Mouse (Mus musculus) gastrocnemius, adult 18-20 months (tissue): ENCODE results near the gene Arid4b. TPM values are rescaled to one million over a fixed set of nuclear protein-coding genes. Genes with fewer than 3 reads are reported as not detected.
A peak's percentile ranks its signal among the peaks of the same experiment; 100 is the strongest.
"Not testable (repeated sequence)": the region's sequence is repeated elsewhere in the genome, so short reads cannot be mapped to it uniquely, and the experiment has no call there.

ENCODE experiments used
- DNase-seq: peaks from one replicate; pipeline ENCODE4 v3.0.0; 2021; ENCODE audit warnings: low spot score
- long read RNA-seq, 2 experiments: library from polyadenylated mRNA; stranded (forward); transcript quantifications; one replicate each; pipeline ENCODE4 v2.0.0; 2021
- total RNA-seq, 2 experiments: library from RNA; stranded (reverse); gene quantifications; 2 replicates each; pipeline ENCODE4 v1.2.3; 2021

Arid4b gene
- 10 to 100 TPM; 10.2 to 12.0 TPM for total RNA-seq
- long read RNA-seq, experiment 1, full-length matches to known transcripts, result 6 of 11 reads
- long read RNA-seq, experiment 1, partial matches to known transcripts, result 2 of 11 reads
- long read RNA-seq, experiment 1, other reads (novel, unspliced or antisense), result 3 of 11 reads
- long read RNA-seq, experiment 2, full-length matches to known transcripts, result 3 of 8 reads
- long read RNA-seq, experiment 2, partial matches to known transcripts, result 3 of 8 reads
- long read RNA-seq, experiment 2, other reads (novel, unspliced or antisense), result 2 of 8 reads

DNA sequence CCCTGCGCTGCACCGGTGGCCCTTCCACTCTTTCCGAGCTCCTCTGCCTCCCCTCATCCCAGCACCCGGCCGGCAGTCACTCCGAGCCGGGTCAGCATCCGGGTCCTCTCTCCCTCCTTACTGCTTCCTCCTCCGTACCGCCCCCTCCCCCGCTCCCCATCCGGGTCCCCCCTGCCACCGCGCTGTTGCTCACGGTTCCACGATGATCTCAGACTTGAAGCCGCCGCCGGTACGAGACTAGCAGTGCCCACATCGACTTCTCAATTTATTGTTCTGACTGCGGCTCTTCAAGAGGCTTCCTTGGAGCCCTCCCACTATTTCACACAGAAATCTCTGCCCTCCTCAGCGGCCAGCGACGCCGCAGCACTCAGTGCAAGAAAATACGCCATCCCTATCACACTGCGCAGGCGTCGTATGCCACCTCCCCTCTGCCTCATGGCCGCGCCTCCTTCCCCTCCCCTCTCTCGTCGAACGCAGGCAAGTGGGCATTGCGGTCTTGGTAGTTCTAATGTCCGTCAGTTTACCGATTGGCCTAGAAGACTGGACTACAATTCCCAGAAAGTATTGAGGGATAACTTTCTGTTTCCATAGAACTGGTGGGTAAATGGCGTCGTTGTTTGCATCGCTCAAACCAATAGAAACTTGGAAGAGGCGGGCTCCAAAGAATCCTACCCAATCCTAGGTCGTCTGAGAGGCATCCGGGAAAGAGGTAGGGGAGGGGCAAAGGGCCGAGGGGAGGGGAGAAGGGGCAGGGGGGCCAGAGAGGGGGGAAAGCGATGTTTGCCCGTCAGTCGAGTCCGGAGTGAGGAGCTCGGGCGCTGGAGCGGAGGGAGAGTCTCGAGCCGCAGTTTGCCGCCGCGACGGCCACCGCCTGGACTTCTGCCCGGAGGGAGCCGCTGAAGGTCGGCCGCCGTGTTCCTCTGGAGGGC lies at the start of gene Arid4b, which contains the start of gene Ggps1:
Gene Arid4b, plus strand, starts transcription at position 220 of the 929 bp plus-strand sequence.
Gene Ggps1, minus strand, starts transcription at position 476 of the 929 bp plus-strand sequence.
- DNase-seq, result peak; percentile 97

GRCm38 (mm10) chr13:14014001-14014400 lies 49.0 kb upstream of the Arid4b start:
- no peak for DNase-seq

GRCm38 (mm10) chr13:14014540-14014939 lies 48.5 kb upstream of the Arid4b start:
- DNase-seq, result no peak

- DNase-seq, result no peak
These were observed 47.4 kb upstream of the Arid4b start for GRCm38 (mm10) chr13:14015609-14016008.

DNA sequence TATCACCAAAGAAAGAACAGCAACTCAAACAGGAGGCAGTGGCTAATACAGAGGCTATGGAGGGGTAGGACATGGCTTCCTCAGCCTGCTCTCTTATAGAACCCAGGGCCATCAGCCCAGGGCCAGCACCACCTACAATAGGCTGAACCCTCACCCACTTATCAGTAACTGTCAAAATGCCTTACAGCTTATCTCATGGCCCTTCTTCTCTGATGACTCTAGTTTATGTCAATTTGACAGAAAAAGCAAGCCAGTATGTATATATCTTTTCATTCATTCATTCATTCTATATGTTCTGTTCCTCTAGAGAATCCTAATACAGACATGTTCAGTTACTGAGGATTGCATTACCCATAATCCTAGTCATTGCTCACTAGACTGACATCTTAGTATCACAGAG lies 44.7 kb upstream of the Arid4b start:
- DNase-seq, result no peak

DNA sequence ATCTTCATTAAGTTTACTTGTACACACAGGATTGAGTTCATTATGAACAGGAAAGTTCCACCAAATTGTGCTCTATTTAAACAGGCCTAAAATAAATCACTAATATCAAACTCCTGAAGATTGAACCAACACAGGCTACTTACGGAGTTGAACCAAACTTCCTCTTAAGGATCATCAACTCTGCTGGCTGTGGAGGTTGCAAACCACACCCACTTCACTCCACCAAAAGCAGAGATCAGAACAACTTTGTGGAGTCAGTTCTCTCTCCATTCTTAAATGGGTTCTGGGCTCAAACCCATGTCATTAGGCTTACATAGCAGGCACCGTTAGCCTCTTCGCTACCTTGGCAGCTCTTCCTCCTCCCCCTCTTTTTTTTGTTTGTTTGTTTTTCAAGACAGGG lies 44.2 kb upstream of the Arid4b start:
- DNase-seq, result no peak

DNA sequence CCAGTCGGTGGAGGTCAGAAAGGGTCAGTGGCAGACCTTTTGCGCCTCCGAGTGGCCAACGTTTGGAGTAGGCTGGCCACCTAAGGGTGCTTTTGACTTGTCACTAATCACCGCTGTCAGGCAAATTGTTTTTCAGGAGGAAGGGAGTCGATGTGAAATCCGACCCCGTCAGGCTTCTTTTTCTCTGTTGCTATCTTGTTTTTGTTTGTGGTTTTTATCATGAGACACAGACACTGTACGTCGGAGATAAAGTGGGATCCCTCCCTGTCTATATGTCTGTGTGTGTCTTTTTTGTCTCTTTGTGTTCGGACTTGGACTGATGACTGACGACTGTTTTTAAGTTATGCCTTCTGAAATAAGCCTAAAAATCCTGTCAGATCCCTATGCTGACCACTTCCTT lies 41.6 kb upstream of the Arid4b start:
- DNase-seq, result not testable (repeated sequence)

- DNase-seq, result no peak
These were observed 37.5 kb upstream of the Arid4b start for GRCm38 (mm10) chr13:14025554-14025953.

DNA sequence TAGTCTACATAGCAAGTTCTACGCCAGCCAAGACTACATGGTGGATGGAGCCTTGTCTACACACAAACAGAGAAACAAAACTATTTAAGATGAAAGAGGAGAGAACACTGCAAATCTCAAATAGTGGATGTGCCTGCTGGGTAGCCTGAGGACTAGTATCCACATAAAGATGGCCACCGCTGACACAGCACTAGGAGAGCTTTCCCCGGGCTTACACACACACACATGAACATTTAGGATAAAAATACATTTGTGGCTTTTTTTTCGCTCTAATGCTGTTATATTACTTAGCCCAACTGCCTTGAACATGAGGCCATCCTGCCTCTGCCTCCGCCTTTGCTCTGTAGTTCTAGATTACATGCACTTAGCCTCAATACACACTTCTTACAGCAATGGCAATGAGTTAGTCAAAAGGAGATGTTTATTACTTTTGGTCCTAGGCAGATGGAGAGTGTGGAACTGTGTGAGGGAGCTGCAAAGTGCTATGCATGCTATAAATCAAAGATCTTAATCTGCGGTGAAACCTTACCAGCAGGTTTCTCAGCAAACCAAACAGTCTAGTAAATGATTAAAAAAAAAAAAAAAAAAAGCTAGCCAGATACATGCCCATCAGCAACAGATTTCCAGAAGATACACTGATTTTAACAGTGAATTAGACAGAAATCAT lies 36.7 kb upstream of the Arid4b start:
- no peak for DNase-seq

- DNase-seq, result no peak
These were observed 29.5 kb upstream of the Arid4b start for GRCm38 (mm10) chr13:14033309-14034072.

- DNase-seq, result no peak
These were observed 29.0 kb upstream of the Arid4b start for GRCm38 (mm10) chr13:14034073-14034348.

DNA sequence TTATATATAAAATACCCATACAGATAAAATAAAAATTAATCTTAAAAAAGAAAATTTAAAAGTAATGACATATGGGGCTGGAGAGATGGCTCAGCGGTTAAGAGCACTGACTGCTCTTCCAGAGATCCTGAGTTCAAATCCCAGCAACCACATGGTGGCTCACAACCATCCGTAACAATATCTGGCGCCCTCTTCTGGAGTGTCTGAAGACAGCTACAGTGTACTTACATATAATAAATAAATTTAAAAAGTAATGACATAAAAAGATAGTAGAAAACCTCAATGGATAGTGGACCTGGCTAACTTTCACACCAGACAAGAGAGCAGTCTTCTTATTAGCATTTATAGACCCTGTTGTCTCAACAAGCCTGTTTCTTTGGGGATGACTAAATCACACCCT lies 27.7 kb upstream of the Arid4b start:
- not testable (repeated sequence) for DNase-seq

GRCm38 (mm10) chr13:14035875-14036630 lies 27.0 kb upstream of the Arid4b start:
- DNase-seq, result no peak

DNA sequence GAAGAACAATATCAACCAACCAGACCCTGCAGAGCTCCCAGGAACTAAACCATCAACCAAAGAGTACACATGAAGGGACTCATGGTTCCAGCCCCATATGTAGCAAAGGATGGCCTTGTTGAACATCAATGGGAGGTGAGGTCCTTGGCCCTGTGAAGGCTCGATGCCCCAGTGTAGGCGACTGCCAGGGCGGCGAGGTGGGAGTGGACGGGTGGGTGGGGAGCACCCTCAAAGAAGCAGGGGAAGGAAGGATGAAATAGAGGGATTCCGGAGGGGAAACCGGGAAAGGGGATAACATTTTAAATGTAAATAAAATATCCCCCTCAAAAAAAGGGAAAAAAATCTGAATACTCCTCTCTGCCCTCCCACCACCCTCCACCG lies 24.1 kb upstream of the Arid4b start:
- no peak for DNase-seq

- DNase-seq, result peak; percentile 90
These were observed 23.6 kb upstream of the Arid4b start, which contains the start of gene Tbce for GRCm38 (mm10) chr13:14039292-14039965. Gene Tbce (minus strand): TSS chr13:14039638.

DNA sequence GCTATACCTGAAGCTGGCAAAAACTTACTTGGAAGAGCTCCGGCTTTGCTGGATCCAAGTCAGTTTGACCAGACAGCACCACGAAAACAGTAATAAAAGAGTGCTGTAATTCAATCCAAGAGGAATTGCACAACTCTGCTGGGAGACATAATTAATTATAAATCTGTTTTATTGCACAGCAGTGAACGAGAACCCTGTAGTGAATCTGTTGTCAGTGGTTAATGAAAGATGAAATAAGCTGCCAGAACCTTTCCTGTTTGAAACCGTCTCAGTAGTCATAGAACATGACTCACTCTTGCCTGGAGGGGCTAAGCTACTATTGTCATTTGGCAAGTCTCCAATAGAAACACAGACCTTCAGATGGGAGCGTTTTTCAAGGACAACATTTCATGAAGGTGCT lies 22.8 kb upstream of the Arid4b start:
- peak; percentile 11 for DNase-seq

- no peak for DNase-seq
These were observed 19.2 kb upstream of the Arid4b start for GRCm38 (mm10) chr13:14043851-14044250.

DNA sequence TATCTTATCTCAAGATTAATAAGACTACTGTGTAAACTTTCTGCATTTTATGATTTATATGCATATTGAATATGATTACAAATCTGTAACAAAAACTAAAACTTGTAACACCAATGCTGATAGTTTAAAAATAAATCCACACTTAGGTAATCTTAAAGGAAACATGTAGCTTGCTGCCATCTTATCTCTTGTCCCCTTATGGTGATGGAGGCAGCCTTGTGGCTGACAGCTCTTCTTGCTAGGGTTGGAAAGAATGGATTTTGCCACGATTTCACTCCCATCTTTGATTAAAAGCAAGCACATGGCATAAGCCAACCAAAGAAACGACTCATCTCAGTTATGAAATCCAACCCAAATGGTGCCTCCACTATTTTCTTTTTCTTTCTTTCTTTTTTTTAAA lies 18.5 kb upstream of the Arid4b start:
- DNase-seq, result no peak

- DNase-seq, result no peak
These were observed 13.2 kb upstream of the Arid4b start for GRCm38 (mm10) chr13:14049878-14050277.

GRCm38 (mm10) chr13:14056801-14057200 lies 6.2 kb upstream of the Arid4b start:
- no peak for DNase-seq
